Mouse (Mus musculus) CD8-positive naive resting alpha-beta T cell, adult 2 months (primary cell): ENCODE measurements around the gene Qdpr.
A peak's percentile ranks its signal among the peaks of the same experiment; 100 is the strongest.

ENCODE experiments used
- DNase-seq, 2 experiments: peaks; one replicate each; pipeline ENCODE4 v3.0.0; 2022; ENCODE audit warnings: low read depth in 2 of 2, low spot score in 2 of 2

The Qdpr gene

DNA sequence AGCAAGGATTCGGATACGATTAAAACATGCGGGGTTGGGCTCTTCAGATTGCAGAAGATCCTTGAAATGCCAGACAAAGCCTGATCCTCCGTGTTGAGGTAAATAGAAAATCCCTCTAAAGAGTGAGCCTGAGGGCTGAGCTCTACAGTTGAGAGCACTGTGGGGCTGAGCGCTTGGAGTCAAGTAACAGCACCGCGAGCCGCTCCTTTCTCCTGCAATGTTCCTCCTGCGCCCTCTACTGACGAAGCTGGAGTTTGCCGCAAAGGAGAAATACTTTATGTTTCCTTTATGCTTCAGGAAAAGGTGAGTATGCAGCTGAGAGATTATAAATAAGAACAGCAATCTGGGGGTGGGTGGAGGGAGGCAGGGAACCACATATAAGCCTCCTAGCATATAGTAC is 47.4 kb downstream of the Qdpr start:
- DNase-seq, result peak in 1 of 2 experiments; percentile 12

DNA sequence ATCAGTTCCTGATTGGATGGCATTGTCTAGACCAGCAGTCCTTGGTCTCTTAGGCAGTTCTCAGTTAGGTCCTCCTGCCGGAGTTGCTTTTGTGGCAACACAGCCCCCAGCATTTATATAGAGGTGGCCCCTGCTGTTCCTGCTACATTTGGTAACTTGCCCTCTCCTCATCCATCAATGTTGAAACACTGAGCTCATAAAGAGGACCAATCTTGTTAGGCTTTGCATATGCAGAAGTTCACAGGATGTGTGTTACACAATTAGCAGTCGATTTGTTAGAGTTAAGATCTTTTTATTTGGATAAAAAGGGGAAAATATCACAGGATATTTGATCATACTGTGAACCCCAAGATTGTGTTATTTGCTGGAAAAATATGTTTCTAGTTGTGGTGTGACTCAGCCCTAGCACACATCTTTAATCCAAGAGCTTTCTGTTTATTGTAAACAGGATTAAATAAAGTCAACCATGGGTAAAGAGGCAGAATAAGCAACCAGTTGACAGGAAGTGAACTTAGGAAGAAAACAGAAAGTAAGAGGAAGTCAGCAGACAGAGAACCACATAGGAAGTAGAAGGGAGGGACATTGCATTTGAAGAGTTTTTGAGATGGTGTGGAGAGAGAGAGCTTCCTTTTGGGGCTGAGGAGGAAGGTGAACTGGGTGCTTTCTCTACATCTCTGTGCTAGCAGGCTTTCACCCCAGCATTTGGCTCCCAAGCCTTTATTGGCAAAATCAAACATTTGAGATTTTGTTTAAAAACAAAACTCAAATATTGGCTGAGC is 65.8 kb downstream of the Qdpr start:
- no peak for DNase-seq
